Mouse (Mus musculus): ENCODE measurements around the gene Ropn1. TPM values are rescaled to one million over a fixed set of nuclear protein-coding genes. Genes with fewer than 3 reads are reported as not detected.
A peak's percentile ranks its signal among the peaks of the same experiment; 100 is the strongest.

Gene Ropn1
- 0.41 TPM in 1 of 2 replicates, not detected in the other for polyA plus RNA-seq (2012; rRNA removed)

DNA sequence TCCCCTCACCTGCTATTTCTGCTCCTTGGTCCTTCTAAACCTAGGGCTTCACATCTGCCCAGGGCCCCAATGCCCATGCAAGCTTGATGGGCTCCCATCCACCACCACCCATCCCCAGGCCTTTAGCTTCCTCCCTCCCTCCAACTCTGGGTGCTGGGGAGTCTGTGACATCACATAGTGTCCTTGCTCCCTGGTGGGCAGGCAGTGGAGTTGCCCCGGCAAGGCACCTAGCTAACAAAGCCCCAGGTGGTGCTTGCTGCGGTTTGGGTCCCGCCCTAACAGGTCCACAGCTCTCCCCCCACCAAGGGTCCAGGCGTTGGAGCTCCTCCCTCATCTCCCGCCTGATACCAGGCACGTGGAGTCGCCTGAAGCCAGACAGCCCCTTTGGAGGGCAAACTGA is at the start of gene Ropn1:
Gene Ropn1, plus strand, starts transcription at position 301 of the 400 bp plus-strand sequence.
- DNase-seq, result no peak
- H3K36me3 ChIP-seq (ENCODE audit: control insufficient read depth, insufficient read depth, low read length), result no peaks in the 10 kb centered on the region
- no peak within 1 kb of the TSS for H3K4me3 ChIP-seq (ENCODE audit: insufficient read depth, low read depth, low read length)
- H3K27ac ChIP-seq (ENCODE audit: insufficient read depth, low read depth, low read length), result no peak within 1 kb of the TSS
- no peak for TF ChIP-seq POLR2A (IDR thresholded peaks at IDR 0.05; ENCODE audit: low read depth, low read length)
- no peak for TF ChIP-seq CTCF (conservative IDR thresholded peaks at IDR 0.05; ENCODE audit: insufficient read depth, insufficient read length, low read depth, low read length)
- H3K27me3 ChIP-seq (replicated peaks; ENCODE audit: control insufficient read depth, insufficient read depth, low read length), result no peaks in the 10 kb centered on the region
- 64% methylated on average over 7 of the region's 7 CpGs for WGBS
- H3K4me1 ChIP-seq (ENCODE audit: control insufficient read depth, insufficient read depth, low read length), result no peaks in the 10 kb centered on the region

DNA sequence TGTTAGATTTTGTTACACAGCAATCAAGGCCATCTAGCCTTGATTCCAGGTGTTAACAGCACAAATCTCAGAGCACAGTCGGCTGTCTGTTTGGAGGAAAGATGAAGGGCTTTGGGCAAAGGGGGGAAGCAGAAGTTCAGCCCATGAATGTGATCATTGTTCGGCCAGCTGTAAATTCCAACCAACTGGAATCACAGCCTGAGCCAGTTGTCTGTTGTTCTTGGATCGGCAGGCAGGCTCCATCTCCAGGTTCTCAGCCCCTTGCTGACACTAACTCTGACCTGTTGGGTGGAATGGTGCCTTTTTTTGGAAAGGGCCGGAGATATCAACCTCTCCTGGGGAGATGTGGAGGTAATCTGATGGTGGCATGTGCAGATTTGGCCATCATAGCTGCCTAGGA is 47.8 kb upstream of the Ropn1 start:
- H3K36me3 ChIP-seq (ENCODE audit: control insufficient read depth, insufficient read depth, low read length), result no peaks in the 10 kb centered on the region

GRCm38 (mm10) chr16:34603076-34603475 is 46.6 kb upstream of the Ropn1 start:
- TF ChIP-seq CTCF (conservative IDR thresholded peaks at IDR 0.05; ENCODE audit: insufficient read depth, insufficient read length, low read depth, low read length), result no peak
- TF ChIP-seq POLR2A (IDR thresholded peaks at IDR 0.05; ENCODE audit: low read depth, low read length), result no peak
- Histone ChIP-seq H3K27me3 (replicated peaks; ENCODE audit: control insufficient read depth, insufficient read depth, low read length) (no peaks in the 10 kb centered on the region; the same call in 1 of the 2 replicates), H3K27ac (ENCODE audit: insufficient read depth, low read depth, low read length) (no peak overlapping the region), H3K36me3 (ENCODE audit: control insufficient read depth, insufficient read depth, low read length) (no peaks in the 10 kb centered on the region), H3K4me3 (ENCODE audit: insufficient read depth, low read depth, low read length) (no peak overlapping the region), H3K4me1 (ENCODE audit: control insufficient read depth, insufficient read depth, low read length) (no peaks in the 10 kb centered on the region)
- DNase-seq, result no peak
- 60% methylated on average over 4 of the region's 4 CpGs for WGBS

More for the DNA sequence above, 47.8 kb upstream of the Ropn1 start:
- H3K27ac ChIP-seq (ENCODE audit: insufficient read depth, low read depth, low read length), result no peak overlapping the region
- H3K4me3 ChIP-seq (ENCODE audit: insufficient read depth, low read depth, low read length), result no peak overlapping the region
- H3K27me3 ChIP-seq (replicated peaks; ENCODE audit: control insufficient read depth, insufficient read depth, low read length), result no peaks in the 10 kb centered on the region
- TF ChIP-seq CTCF (conservative IDR thresholded peaks at IDR 0.05; ENCODE audit: insufficient read depth, insufficient read length, low read depth, low read length) (no peak), POLR2A (IDR thresholded peaks at IDR 0.05; ENCODE audit: low read depth, low read length) (no peak)
- no peak for DNase-seq
- no peaks in the 10 kb centered on the region for H3K4me1 ChIP-seq (ENCODE audit: control insufficient read depth, insufficient read depth, low read length)
- WGBS, result 57% methylated on average over 4 of the region's 4 CpGs

DNA sequence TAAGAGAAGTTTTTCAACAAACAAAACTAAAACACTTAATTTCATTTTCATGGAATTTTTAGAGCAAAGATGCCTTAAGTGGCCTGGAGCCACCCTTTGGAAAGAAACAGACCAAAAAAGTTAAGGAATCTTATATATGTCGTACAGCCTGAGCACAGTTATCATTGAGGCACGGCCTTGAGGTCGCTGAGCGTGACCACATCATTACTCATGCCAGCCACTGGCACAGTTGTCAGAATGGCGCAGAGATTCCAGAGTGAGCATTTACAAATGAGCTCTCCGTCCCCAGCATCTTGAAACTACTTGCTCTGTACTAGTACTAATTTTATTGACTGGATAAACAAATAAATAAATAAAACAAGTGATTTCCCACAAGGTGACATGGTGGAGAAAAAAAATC is 45.9 kb upstream of the Ropn1 start:
- H3K4me3 ChIP-seq (ENCODE audit: insufficient read depth, low read depth, low read length), result no peak overlapping the region
- DNase-seq, result no peak
- no peaks in the 10 kb centered on the region; the same call in 1 of the 2 replicates for H3K27me3 ChIP-seq (replicated peaks; ENCODE audit: control insufficient read depth, insufficient read depth, low read length)
- 43% methylated on average over 6 of the region's 6 CpGs for WGBS
- H3K27ac ChIP-seq (ENCODE audit: insufficient read depth, low read depth, low read length), result no peak overlapping the region
- H3K36me3 ChIP-seq (ENCODE audit: control insufficient read depth, insufficient read depth, low read length), result no peaks in the 10 kb centered on the region
- no peaks in the 10 kb centered on the region for H3K4me1 ChIP-seq (ENCODE audit: control insufficient read depth, insufficient read depth, low read length)
- no peak for TF ChIP-seq CTCF (conservative IDR thresholded peaks at IDR 0.05; ENCODE audit: insufficient read depth, insufficient read length, low read depth, low read length)
- TF ChIP-seq POLR2A (IDR thresholded peaks at IDR 0.05; ENCODE audit: low read depth, low read length), result no peak

DNA sequence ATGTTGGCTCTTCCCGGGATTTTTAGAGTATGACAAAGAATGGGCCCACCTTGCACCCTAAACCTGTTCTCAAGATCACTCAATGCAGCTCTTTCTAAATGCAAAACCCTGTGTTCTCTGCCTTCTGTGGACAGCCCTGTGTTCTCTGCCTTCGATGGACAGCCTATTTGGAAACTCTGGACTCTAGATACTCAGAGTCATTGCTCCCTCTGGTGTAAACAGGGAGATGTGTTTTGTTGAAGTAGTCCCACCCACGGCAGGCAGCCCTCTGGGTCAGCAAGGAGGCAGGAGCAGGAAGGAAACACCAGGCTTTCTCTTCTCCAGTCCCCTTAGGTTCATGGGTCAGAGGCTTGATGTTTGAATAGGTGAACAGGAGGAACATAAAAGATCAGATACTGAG is 44.0 kb upstream of the Ropn1 start:
- H3K4me1 ChIP-seq (ENCODE audit: control insufficient read depth, insufficient read depth, low read length), result no peaks in the 10 kb centered on the region
- H3K4me3 ChIP-seq (ENCODE audit: insufficient read depth, low read depth, low read length), result no peak overlapping the region
- H3K27me3 ChIP-seq (replicated peaks; ENCODE audit: control insufficient read depth, insufficient read depth, low read length), result no peaks in the 10 kb centered on the region; the same call in 1 of the 2 replicates
- peak; percentile 63 for TF ChIP-seq CTCF (conservative IDR thresholded peaks at IDR 0.05; ENCODE audit: insufficient read depth, insufficient read length, low read depth, low read length)
- TF ChIP-seq POLR2A (IDR thresholded peaks at IDR 0.05; ENCODE audit: low read depth, low read length), result no peak
- DNase-seq, result peak; percentile 65
- H3K27ac ChIP-seq (ENCODE audit: insufficient read depth, low read depth, low read length), result no peak overlapping the region
- 12% methylated on average over 3 of the region's 3 CpGs for WGBS
- no peaks in the 10 kb centered on the region for H3K36me3 ChIP-seq (ENCODE audit: control insufficient read depth, insufficient read depth, low read length)

GRCm38 (mm10) chr16:34610137-34610536 is 39.6 kb upstream of the Ropn1 start:
- TF ChIP-seq POLR2A (IDR thresholded peaks at IDR 0.05; ENCODE audit: low read depth, low read length) (no peak), CTCF (conservative IDR thresholded peaks at IDR 0.05; ENCODE audit: insufficient read depth, insufficient read length, low read depth, low read length) (no peak)
- Histone ChIP-seq H3K27me3 (replicated peaks; ENCODE audit: control insufficient read depth, insufficient read depth, low read length) (no peaks in the 10 kb centered on the region; the same call in 1 of the 2 replicates), H3K36me3 (ENCODE audit: control insufficient read depth, insufficient read depth, low read length) (no peaks in the 10 kb centered on the region), H3K27ac (ENCODE audit: insufficient read depth, low read depth, low read length) (no peak overlapping the region), H3K4me1 (ENCODE audit: control insufficient read depth, insufficient read depth, low read length) (no peaks in the 10 kb centered on the region), H3K4me3 (ENCODE audit: insufficient read depth, low read depth, low read length) (no peak overlapping the region)
- no peak for DNase-seq
- 83% methylated on average over 1 of the region's 1 CpGs for WGBS

DNA sequence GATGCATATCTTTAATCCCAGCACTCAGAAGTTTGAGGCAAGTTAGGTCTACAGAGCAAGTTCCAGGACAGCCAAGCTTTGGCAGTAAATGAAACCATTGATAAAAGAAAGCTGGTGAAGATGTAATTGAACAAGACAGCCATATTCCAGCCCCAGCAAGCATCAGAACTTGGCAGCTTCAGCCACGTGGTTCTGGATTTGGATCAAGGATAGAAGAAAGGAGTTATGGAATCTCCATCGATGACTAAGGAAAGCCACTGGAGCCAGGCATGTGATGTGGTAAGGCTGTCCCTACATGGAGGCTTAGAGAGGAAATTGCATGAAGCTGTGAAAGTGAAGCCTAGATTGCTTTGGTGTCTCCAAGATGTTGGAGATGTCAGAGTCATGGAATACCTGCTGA is 35.7 kb upstream of the Ropn1 start:
- Histone ChIP-seq H3K4me3 (ENCODE audit: insufficient read depth, low read depth, low read length) (no peak overlapping the region), H3K27ac (ENCODE audit: insufficient read depth, low read depth, low read length) (no peak overlapping the region), H3K27me3 (replicated peaks; ENCODE audit: control insufficient read depth, insufficient read depth, low read length) (no peaks in the 10 kb centered on the region), H3K36me3 (ENCODE audit: control insufficient read depth, insufficient read depth, low read length) (no peaks in the 10 kb centered on the region), H3K4me1 (ENCODE audit: control insufficient read depth, insufficient read depth, low read length) (no peaks in the 10 kb centered on the region)
- TF ChIP-seq CTCF (conservative IDR thresholded peaks at IDR 0.05; ENCODE audit: insufficient read depth, insufficient read length, low read depth, low read length) (no peak), POLR2A (IDR thresholded peaks at IDR 0.05; ENCODE audit: low read depth, low read length) (no peak)
- no peak for DNase-seq
- WGBS, result 79% methylated on average over 2 of the region's 2 CpGs

Data from kidney, adult 2 months (tissue).